Mouse (Mus musculus): ENCODE data around the gene Prr7.
"Not testable (repeated sequence)": the region's sequence is repeated elsewhere in the genome, so short reads cannot be mapped to it uniquely, and the experiment has no call there.

Prr7 gene

GRCm38 (mm10) chr13:55464027-55464884, at the start of gene Prr7:
Gene Prr7 (plus strand): TSS chr13:55464267.
- no peak for DNase-seq

DNA sequence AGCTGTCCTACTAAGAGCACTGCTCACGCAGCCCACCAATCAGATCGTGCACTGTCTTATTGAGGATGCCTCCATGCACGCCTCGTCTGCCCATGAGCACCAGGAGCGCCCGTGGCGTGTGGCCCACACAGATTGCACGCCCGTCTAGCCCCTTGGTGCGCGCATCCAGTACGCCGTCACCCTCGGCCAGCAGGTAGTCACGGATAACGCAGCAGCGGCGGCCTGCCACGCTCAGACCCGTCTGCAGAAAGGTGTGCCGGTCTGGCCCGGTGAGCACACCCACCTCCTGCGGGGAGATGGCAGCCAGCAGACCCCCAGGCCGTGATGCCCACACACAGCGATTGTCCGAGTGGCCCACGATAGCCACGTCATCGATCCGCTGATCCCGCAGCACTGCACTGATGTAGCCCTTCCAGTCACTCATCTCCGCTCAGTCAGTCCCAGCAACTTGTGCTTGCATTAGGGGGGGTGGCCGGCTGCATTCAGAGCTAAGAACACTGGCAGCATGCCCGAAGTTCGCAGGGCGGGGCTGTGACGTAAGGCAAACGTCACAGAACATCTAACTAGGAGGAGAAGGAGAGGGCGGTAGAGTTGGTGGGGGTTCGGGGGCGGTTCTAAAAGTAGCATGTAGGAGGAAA, 49.2 kb upstream of the Prr7 start, which contains the start of gene Pfn3:
Gene Pfn3, minus strand, starts transcription at position 490 of the 638 bp plus-strand sequence.
- DNase-seq: peak; percentile 54

GRCm38 (mm10) chr13:55418004-55418403, 46.1 kb upstream of the Prr7 start:
- DNase-seq: peak; percentile 96

GRCm38 (mm10) chr13:55419142-55419541, 44.9 kb upstream of the Prr7 start:
- DNase-seq: no peak

DNA sequence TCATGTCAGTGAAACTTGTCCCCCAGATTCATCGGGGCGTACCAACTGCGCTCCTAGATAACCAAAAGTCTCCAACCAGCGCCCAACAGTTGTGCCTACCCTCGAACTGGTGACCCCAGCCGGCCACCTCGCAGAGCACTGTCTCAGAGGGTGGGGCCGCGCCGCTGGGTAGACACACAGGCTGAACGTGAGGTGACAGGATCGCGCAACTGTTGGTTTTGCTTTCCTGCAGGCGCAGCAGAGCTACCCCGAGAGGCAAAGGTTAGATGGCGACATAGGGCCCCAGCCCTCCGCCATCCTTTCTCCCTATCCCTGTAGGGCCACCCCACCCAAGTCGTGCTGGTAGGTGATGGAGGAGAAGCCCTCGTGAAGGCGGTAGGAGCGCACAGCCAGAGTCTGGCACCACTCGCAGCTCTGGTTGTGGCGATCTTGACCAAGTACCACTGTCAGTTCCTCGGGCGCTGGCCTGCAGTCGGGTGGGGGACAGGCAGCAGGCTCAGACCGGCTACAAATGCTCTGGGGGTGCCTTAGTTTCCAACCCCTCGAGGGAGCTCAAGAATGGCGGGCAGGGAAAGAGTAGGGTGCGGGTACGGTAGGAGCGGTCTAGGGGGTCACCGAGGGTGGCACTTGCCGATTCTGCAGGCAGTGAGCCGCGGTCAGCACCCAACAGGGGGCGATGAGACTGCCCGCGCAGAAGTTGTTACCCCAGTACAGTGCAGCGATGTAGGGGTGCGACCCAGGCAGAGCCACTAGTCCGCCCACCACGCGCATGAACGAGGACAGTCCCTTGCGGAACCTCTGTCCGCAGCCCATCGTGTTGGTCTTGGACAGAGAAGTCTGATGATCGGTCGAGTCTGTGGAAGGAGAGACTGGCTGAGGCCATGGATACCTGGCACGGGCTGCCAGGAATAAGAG, 43.8 kb upstream of the Prr7 start:
- DNase-seq: no peak

DNA sequence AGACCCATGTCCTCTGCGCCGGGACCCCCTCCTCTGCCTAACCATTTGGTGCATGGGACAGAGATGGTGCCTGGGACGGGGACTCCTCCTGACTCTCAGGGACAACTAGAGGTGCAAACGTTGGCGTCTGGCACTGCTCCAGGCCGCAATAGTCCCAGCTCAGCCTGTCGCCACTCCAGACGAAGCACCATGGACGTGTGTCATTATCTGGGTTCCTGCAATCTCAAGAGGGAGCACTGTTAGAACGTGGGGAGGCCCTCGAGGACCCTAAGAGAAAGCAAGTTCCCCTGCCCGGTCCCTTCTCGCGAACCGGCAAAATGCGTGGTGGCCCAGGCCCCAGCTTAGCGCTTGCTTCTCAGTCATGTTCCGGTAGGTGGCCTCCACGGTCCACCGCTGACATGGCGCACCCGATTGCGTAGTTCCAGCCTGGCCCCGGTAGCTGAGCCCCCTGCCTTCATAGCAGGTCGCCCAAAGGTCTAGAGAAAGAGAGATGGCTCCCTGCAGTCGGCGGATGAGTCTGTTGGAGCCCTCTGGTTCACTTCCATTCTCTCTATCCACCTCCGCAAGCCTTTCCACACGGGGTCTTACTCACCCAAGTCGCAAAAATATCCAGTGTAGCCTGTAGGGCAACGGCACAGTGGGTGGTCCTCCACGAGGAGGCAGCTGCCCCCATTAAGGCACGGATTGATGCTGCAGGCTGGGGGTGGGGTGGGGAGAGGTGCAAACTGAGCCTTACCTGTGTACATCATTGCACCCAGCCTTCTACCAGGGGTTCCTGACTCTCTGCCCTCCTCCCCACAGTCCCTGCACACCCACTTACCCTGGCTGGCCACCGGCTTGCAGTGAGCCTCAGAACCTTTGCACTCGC, 42.9 kb upstream of the Prr7 start:
- peak; percentile 79 for DNase-seq

DNA sequence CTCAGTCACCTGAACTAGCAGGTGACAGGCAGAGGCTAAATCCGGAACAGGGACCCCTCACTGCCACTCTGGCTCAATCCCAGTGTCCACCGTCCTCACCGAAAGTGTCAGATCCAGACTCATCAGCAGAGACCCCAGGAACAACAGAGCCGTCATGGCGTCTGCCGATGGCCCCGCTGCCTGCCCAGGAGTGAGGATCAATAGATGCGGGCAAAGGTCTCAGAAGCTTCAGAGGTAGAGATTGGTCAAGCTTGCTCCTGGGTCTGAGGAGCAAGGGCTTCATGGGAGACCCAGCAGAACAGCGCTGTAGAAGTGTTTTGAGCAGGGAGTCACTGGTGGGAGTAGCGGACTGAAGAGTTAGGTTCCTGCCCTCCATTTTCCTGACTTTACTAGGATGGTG, 37.5 kb upstream of the Prr7 start, which contains the start of gene F12:
Gene F12, minus strand, starts transcription at position 181 of the 400 bp plus-strand sequence.
- DNase-seq: no peak

DNA sequence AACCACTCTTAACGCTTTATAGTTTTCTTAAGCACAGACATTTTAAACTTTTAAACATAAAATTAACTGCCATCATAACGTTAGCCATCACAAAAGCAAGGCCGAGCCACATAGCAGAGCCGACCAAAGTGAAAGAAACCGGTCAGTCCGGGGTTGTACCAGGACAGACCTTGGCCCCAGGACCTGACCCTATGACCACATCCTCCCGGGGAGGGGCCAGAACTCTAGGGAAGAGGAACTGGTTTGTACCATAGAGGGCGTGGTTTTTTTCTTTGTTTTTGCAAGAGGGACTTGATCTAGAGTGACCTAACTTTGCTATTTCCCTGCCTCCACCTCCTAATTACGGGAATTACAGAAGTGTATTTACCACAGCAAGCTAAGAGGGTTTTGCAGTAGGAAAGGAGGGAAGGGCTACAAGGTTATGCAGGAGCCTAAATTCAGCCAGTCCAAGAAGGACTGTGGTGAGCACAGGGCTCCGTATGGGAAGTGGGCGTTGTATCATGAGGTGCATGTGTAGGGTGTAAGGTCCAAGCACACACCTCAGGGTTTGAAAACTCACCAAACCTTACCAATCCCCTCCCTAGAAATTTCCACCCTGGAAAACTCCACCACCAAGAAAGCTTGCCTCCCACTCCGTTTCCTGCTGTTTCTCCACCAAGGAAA, 34.7 kb upstream of the Prr7 start:
- DNase-seq: peak; percentile 66

- DNase-seq: no peak
These were observed 33.5 kb upstream of the Prr7 start for GRCm38 (mm10) chr13:55430566-55430965.

GRCm38 (mm10) chr13:55431889-55432685, 32.0 kb upstream of the Prr7 start:
- no peak for DNase-seq

GRCm38 (mm10) chr13:55437111-55437629, 26.9 kb upstream of the Prr7 start:
- not testable (repeated sequence) for DNase-seq

DNA sequence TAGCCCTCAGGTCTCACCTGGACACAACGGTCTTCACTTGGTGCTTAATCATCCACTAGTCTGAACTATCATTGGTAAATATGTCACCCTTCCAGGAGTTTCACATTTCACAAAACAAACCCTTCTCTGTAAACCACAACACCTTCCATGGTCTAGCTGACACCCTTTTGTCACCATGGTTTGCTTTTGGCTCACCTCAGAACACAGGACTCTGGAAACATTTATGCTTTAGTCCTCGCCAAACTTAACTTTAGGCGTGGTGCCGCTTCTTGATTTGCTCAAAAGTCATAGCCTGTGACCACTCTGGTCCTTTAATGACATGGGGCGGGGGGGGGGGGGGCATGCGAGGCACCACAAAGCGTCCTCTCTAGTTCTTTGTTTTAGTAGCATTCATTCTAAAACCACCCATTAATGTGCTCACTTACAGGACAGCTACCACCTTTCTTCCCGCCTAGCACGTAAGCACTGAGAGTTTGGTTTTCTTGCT, 20.2 kb upstream of the Prr7 start:
- no peak for DNase-seq

GRCm38 (mm10) chr13:55444286-55444936, 19.7 kb upstream of the Prr7 start:
- DNase-seq: peak; percentile 86

- peak; percentile 98 for DNase-seq
These were observed 19.1 kb upstream of the Prr7 start, which contains the start of gene Grk6 for GRCm38 (mm10) chr13:55444937-55445315. Gene Grk6 (plus strand): TSS chr13:55445072.

GRCm38 (mm10) chr13:55445361-55446091, 18.5 kb upstream of the Prr7 start:
- no peak for DNase-seq

DNA sequence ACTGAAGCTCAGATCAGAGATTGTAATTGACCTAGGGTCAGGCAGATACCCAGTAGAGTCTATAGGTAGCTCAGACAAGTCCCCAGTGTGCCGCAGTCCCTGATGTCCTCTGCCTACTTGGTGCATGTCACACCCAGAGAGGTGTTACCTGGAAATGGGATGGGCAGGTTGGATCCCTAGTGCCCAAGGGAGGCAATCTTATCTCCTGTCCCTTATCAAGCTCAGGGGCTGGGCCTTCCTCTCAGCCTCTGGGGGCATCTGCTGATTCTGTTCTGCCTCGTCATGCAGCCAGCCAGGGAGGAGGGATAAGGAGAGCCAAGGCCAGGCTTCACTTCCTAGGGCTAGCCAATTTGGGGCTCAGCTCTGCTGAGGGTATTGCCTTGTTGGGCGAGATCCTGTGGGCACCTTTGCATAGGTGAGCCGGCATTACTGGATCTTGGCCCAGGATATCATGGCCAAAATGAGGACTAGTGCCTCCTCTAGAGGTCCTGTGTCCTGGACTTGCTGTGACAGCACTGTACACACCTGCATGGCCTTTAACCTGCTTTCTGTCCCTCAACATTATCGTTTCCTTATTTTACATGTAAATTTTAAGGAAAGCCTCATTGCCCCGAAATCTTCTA, 17.5 kb upstream of the Prr7 start:
- no peak for DNase-seq

DNA sequence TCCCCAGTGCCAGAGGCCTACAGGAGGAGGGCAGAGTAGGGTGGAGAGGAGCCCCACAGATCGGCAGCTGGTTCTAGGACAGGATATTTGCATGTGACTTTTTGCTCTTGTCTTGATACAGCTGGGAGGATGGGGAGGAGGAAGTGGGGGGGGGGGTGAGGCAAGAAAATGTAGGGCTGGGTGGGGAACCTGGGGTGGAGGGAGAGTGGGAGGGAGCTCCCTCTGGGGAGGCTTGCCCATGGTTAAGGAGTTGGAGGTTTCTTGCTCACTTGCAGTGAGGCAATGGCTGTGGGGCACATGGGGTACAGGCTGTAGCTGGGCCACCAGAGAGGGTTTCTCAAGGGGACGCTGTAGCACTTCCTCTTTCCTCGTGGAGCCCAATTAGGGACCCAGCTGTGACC, 16.5 kb upstream of the Prr7 start:
- peak; percentile 37 for DNase-seq

GRCm38 (mm10) chr13:55448131-55448530, 15.9 kb upstream of the Prr7 start:
- no peak for DNase-seq
